Mouse (Mus musculus) macrophage (primary cell): Measurements from ENCODE around the gene St6gal2. TPM values are rescaled to one million over a fixed set of nuclear protein-coding genes. Genes with fewer than 3 reads are reported as not detected.

Experiments used
- H3K27ac ChIP-seq: fragments of 350-480 bp; formaldehyde crosslinking; 2 replicates; pipeline ENCODE4 v1.9.0; 2021
- H3K36me3 ChIP-seq: fragments of 350-480 bp; formaldehyde crosslinking; 2 replicates; pipeline ENCODE4 v1.9.0; 2021; ENCODE audit errors: inconsistent target
- H3K4me3 ChIP-seq: fragments of 350-480 bp; formaldehyde crosslinking; 2 replicates; pipeline ENCODE4 v1.9.0; 2021; ENCODE audit errors: inconsistent target
- H3K79me2 ChIP-seq: fragments of 350-480 bp; formaldehyde crosslinking; 2 replicates; pipeline ENCODE4 v1.9.0; 2021; ENCODE audit errors: inconsistent target
- WGBS: methylation state at CpG from one replicate; pipeline ENCODE4 v1.1.7; 2026; ENCODE audit warnings: inconsistent platforms; ENCODE audit not compliant: missing documents; 5-methylcytosine and 5-hydroxymethylcytosine counted together
- polyA plus RNA-seq: library from polyadenylated mRNA; stranded (reverse); fragments of 250-400 nt; gene quantifications from 3 replicates; pipeline ENCODE4 v1.2.4, GENCODE M21; 2018; ENCODE audit warnings: inconsistent platforms
- total RNA-seq, 78 experiments: library from RNA; depleted of rRNA; stranded (reverse); fragments of 250-400 nt; gene quantifications; 1 replicate in 9 of 78; 2 replicates in 24 of 78; 3 replicates in 43 of 78; 4 replicates in 2 of 78; pipeline ENCODE4 v1.2.4; 2018; ENCODE audit warnings: inconsistent platforms in 56 of 78

Gene St6gal2
- not detected for total RNA-seq (2018; cell fraction: chromatin; rRNA removed)
- not detected for total RNA-seq (2018; cell fraction: cytosol; rRNA removed)
- not detected for total RNA-seq (2018; cell fraction: nucleus; rRNA removed)
- not detected in 3 replicates for polyA plus RNA-seq

DNA sequence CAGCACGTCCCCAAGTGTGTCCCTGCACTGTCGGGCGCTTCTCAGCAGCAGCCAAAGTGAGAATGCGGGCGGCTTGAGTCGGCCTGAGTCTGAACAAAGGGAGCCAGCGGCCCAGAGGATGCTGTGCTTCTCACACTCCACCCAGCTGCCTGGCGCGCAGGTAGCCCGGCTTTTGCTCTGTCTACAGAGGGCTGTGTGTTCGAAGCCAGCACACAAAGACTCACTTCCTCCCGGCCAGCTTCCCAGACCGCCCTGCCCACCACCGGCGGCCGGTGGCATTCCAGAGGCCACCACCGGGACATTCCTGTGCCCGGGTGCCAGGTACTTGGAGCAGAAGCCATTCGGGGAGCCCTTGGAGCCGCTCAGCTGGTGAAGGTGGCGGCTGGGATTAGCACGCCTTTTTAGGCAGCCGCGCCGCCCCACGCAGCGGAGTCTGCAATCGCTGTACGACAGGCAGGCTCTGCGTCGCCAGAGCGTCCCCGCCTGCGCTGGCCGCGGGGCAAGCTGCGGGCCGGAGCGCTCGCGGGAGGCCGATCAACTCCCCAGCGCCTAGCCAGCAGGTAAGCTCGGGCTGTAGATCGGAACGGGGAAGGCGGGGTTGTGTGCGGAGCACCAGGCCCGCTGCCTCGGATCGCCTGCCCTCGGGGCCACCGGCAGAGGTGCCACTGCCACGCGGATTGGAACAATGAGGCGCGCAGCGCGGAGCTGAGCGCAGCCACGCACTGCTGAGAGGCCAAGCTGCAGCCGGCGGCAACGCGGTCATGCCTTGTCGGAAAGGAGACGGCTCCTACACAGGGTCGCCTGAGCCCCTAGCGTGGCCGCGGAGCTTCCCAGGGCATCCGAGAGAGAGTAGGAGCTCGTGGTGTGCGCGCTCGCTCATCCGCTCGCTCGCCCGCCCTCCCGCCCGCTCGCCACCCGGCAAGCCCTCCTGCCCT, at the start of gene St6gal2:
St6gal2 (plus strand) TSS at position 133 of the 935 bp plus-strand sequence.
- Histone ChIP-seq H3K4me3 (no peak within 1 kb of the TSS), H3K36me3 (no peaks in the 10 kb centered on the region)
- 6% methylated on average over 79 of the region's 84 CpGs for WGBS

DNA sequence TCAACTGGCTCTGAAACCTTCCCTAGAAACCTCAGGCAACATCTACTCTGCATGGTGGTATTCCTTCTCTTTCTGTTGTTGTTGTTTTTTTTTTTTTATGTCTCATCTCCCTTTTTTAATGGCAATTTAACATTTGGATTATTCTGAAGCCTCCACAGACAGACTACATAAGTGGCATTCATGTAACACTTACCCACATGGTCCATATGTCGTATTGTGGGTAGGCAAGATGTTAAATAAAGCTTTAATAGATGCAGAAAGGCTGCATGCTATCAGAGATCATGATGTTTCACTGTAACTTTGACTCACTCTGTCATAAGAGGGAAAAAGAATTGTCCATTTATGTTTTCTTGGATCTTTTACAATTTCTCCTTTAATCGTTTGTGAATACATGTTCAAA, 39.1 kb upstream of the St6gal2 start:
- no peak overlapping the region for H3K27ac ChIP-seq
- no peaks in the 10 kb centered on the region for H3K36me3 ChIP-seq
- WGBS = 90% methylated on average over 2 of the region's 2 CpGs
- H3K79me2 ChIP-seq = no peaks in the 10 kb centered on the region
- H3K4me3 ChIP-seq = no peak overlapping the region

More for the DNA sequence above, at the start of gene St6gal2:
- Histone ChIP-seq H3K79me2 (no peaks in the 10 kb centered on the region), H3K27ac (no peak within 1 kb of the TSS)

DNA sequence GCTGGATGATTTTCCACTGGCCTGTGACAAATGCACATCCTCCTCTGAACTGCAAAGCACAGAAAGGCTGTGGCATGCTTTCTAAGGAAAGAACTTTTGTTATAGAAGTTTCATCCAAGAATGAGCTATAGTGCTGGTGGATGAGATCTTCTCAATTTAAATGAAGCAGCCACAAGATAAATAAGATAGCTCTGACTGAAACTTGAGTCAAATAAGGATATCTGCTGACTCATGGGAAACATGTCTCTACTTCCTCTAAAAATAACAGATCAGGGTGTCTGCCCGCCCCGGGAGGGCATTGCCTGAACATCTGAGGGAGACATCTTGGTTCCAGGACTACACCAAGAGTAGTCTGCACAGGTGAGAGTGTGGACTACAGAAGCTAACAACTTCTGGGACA, 28.7 kb upstream of the St6gal2 start:
- H3K27ac ChIP-seq = no peak overlapping the region
- H3K4me3 ChIP-seq = no peak overlapping the region
- no peaks in the 10 kb centered on the region for H3K79me2 ChIP-seq
- 75% methylated on average over 2 of the region's 2 CpGs for WGBS
- H3K36me3 ChIP-seq = no peaks in the 10 kb centered on the region

DNA sequence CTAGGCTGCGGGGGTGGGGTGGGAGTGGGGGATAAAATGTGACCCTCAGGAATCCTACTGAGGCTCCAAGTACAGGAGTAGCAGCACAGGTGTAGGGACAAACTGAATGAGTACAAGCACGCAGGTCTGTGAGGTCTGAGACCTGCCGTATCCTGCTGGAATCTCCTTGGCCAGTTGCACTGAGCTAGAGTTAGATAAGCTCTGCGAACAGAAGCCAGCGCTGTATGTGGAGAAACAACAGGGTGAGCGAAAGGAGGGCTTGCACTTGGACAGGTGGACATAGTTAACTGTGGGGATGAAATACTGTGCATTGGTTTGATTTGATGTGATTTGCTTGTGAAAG, 974 bp downstream of the St6gal2 start:
- Histone ChIP-seq H3K4me3 (no peak overlapping the region), H3K36me3 (no peaks in the 10 kb centered on the region), H3K27ac (no peak overlapping the region), H3K79me2 (no peaks in the 10 kb centered on the region)
- WGBS = 6% methylated on average over 5 of the region's 6 CpGs

DNA sequence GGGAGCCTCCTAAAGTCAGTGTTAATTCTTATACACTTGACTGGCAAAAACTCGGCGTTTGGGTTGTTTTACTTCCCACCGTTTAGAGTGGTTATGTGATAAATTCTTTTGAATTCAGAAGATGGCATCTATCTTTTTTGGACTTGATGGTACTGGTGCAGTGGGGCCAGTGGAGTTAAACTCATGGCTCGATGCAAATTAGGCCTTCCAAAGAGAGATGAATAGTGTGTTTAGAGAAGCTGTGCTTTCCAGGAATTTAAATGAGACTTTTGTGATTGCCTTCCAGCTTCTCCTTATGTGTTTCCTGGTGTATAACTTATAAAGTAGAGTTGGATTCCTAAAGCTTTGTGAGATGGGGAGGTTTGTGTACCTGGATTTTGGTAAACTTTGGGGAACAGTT, 1.5 kb downstream of the St6gal2 start:
- H3K27ac ChIP-seq = no peak overlapping the region
- 47% methylated on average over 4 of the region's 4 CpGs for WGBS

DNA sequence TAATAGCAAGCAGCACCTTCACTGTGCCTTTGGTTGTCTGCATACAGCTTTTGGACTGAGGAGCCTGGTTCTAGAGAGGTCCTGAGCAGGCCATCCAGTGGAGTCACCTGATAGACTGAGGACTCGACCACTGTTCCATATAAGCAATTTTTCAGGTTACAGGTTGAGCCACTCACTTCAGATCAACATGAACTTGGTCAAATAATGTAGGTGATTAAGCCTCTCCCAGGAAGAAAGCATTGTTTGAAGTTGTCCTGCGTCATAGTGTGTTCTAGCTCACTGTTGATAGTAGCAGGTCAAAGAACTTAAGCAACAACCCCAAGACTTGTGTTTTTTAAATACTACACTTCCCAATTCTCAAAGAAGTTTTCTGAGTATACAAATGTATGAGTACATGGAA, 5.8 kb downstream of the St6gal2 start:
- Histone ChIP-seq H3K27ac (no peak overlapping the region), H3K36me3 (no peaks in the 10 kb centered on the region), H3K4me3 (no peak overlapping the region), H3K79me2 (no peaks in the 10 kb centered on the region)
- 70% methylated on average over 2 of the region's 2 CpGs for WGBS

More for the DNA sequence above, 1.5 kb downstream of the St6gal2 start:
- Histone ChIP-seq H3K79me2 (no peaks in the 10 kb centered on the region), H3K36me3 (no peaks in the 10 kb centered on the region), H3K4me3 (no peak overlapping the region)

DNA sequence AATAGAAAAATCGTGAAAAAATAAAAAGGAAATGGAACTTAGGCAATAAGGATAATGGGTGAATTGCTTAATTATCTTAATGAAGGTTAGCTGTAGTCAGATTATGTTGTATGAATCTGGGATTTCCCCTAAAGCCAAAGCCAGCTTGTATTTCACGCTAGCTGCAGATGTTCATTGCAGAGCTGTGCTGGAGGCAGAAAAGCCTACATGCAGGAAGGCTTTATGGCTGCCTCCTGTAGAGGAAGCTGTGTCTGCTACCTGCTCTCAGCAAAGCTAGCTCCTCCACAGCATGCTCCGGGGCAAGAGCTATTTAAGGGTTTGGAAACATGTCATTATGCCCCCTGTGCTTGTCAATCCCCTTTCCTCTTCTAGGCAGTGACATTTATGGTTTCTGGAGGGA, 9.3 kb downstream of the St6gal2 start:
- Histone ChIP-seq H3K4me3 (no peak overlapping the region), H3K27ac (no peak overlapping the region), H3K36me3 (no peaks in the 10 kb centered on the region), H3K79me2 (no peaks in the 10 kb centered on the region)
- WGBS = 56% methylated on average over 3 of the region's 3 CpGs

DNA sequence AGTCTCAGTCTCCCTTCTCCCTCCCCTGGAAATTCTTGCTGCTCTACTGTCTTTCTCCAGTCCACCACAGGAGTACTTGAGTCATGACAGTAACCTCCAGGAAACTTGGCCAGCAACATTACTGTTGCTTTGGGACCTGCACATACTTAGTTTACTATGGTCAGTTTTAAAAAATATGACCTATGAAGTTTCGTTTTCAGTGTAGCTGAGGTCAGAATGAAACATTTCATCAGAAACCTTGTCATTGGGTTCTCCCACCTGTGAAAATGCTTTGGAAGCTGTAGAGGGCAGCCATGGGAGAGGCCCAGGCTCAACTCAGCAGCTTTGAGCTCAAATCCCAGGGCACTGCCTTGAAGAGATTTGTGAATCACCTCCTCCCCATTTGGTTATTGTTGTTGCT, 15.0 kb downstream of the St6gal2 start:
- no peak overlapping the region for H3K27ac ChIP-seq
- no peaks in the 10 kb centered on the region for H3K36me3 ChIP-seq
- H3K79me2 ChIP-seq = no peaks in the 10 kb centered on the region
- no peak overlapping the region for H3K4me3 ChIP-seq
- WGBS = 100% methylated on average over 1 of the region's 1 CpGs

DNA sequence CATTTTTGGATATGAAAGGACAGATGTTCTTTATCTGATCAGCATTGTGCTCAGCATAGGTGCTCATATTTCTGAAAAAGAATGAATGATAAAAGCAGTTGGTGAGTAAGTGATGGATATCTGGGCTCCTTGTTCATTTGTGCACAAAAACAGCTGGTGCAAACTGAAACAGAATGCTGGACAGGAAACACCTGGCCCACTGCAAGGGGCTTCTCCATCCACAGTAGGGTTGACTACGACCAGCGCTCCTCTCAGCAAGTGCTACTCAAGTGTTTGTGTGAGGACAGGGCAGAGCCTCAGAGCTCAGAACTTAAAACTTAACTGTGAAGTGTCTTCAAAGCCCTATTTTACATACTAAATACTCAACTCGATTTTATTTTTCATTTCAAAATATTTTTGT, 22.4 kb downstream of the St6gal2 start:
- Histone ChIP-seq H3K27ac (no peak overlapping the region), H3K4me3 (no peak overlapping the region), H3K79me2 (no peaks in the 10 kb centered on the region), H3K36me3 (no peaks in the 10 kb centered on the region)
- WGBS = 62% methylated on average over 3 of the region's 3 CpGs

DNA sequence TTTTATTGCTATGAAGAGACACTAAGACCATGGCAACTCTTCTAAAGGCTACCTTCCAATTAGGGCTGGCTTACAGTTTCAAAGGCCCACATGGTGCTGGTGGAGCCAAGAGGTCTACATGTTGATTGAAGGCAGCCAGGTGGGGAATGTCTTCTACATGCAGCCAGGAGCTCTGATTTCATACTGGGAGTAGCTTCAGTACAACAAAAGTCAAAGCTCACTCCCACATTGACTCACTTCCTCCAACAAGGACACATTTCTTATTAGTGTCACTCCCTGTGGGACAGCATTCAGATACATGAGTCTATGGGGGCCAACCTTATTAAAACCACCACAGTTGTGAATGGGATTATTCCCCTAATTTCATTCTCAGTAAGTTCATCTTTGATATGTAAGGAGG, 23.8 kb downstream of the St6gal2 start:
- H3K4me3 ChIP-seq = no peak overlapping the region
- H3K36me3 ChIP-seq = no peaks in the 10 kb centered on the region
- no peaks in the 10 kb centered on the region for H3K79me2 ChIP-seq
- H3K27ac ChIP-seq = no peak overlapping the region

DNA sequence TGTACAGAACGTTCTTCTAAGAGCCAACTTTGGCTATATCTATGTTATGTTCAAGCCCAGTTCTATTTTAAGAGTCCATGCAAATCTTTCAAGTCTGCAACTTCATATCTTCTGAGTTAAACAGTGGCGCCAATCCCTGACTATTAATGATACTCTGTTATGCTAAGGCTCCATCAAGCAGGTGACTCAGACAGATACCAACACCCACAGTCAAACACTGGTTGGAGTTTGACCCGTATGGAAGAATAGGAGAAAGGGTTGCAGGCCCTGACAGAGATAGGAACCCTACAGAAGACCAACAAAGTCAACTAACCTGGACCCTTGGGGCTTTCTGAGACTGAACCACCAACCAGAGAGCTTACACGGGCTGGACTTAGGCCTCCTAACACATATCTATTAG, 30.8 kb downstream of the St6gal2 start:
- WGBS = 75% methylated on average over 4 of the region's 4 CpGs
- Histone ChIP-seq H3K79me2 (no peaks in the 10 kb centered on the region), H3K36me3 (no peaks in the 10 kb centered on the region), H3K27ac (no peak overlapping the region), H3K4me3 (no peak overlapping the region)

DNA sequence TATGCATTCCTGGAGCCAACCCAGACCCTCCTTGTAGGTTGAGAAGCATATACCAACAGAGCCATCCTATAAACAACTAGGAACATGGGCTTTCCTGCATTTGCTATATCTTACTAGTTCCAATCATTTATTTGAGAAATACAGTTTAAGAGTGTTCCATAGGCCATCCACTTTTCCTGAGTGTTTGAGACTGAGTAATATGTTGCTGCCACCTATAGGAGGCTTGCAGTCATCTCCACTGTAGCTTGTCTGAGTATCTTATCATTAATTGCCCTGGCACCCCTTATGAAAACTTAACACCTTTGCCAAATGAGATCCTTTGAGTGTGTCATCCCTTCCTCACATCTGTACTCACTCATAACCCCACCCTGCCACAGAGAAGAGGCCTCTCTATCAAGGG, 32.2 kb downstream of the St6gal2 start:
- no peak overlapping the region for H3K27ac ChIP-seq
- no peak overlapping the region for H3K4me3 ChIP-seq
- H3K36me3 ChIP-seq = no peaks in the 10 kb centered on the region
- H3K79me2 ChIP-seq = no peaks in the 10 kb centered on the region

DNA sequence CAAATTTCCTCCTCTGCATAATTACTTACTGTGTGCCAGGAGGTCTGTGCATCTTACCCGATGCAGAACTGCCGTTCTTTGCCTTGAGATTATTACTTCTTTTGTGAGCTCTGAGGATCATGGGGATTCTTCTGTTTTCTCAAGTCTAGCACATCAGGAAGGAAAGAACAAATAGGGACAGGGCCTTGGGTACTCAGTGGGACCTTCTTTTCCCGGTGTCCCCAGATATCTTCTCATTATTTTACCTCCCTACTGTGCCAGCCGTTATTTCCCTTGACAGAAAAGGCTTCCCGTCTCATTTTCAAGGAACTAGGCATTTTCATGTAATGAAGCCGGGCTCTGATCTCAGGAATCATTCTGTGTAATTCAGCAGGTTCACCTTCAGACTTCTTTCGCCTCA, 34.2 kb downstream of the St6gal2 start:
- Histone ChIP-seq H3K36me3 (no peaks in the 10 kb centered on the region), H3K4me3 (no peak overlapping the region), H3K27ac (no peak overlapping the region), H3K79me2 (no peaks in the 10 kb centered on the region)
- WGBS = 90% methylated on average over 7 of the region's 7 CpGs

DNA sequence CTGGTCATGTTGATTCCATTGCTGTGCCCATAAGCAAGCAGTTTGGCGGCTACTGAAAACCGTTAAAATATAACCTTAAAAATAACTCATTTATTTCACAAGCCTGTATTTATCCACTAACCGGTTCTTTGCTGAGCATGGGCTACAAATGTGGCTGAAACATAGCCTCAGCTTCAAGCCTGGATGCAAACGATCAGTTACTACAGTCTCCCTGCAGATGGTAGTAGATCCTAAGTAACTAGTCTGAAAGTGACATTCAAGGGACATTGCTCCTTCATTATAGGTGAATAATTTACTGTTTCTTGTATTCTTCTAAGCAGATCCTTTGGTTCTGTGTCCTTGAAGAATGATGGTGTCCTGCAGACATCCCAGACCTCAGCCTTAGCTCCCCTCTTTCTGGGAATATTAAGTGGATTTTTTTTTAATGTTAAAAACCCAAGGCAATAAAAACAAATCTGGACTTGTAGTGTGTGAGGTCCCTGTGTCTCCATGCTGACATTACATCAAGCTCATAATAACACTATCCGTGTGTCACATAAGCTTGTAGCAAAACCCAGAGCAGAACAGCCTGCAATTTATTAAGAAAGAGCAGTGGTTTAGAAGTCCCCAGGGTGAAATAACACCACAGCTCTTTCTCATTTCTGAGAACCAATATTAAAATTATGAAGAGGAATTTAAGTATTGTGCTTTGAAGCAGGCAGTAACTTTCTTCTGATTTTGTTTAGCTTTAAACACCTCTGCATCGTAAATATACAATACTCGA, 39.1 kb downstream of the St6gal2 start:
- H3K27ac ChIP-seq = no peak overlapping the region
- H3K79me2 ChIP-seq = no peaks in the 10 kb centered on the region
- 91% methylated on average over 7 of the region's 7 CpGs for WGBS
- no peaks in the 10 kb centered on the region for H3K36me3 ChIP-seq
- H3K4me3 ChIP-seq = no peak overlapping the region

DNA sequence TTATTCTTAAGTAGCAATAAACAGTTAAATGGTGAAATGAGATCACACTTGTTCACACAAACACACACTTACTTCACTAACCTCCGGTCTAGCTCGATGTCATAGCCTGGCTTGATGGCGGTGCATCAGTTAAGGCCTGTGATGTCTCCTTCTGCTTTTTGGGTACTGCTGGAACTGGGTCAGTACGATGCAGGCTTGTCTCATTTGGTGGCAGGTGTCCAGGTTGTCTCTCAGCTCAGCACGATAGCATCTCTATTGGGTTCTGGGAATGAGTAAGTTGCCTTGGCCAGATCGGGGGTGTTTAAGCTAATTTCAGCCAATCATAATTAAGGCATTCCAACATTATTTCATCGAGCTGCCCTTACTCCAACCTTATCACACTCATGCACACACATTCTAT, 86.7 kb downstream of the St6gal2 start:
- WGBS = 93% methylated on average over 7 of the region's 7 CpGs
- Histone ChIP-seq H3K4me3 (no peak overlapping the region), H3K27ac (no peak overlapping the region), H3K79me2 (no peaks in the 10 kb centered on the region), H3K36me3 (no peaks in the 10 kb centered on the region)
